Mouse (Mus musculus): ENCODE measurements around the gene Dlg1. TPM values are rescaled to one million over a fixed set of nuclear protein-coding genes. Genes with fewer than 3 reads are reported as not detected.
A peak's percentile ranks its signal among the peaks of the same experiment; 100 is the strongest.

The Dlg1 gene
- polyA plus RNA-seq, 1 experiment = 24.6 TPM

DNA sequence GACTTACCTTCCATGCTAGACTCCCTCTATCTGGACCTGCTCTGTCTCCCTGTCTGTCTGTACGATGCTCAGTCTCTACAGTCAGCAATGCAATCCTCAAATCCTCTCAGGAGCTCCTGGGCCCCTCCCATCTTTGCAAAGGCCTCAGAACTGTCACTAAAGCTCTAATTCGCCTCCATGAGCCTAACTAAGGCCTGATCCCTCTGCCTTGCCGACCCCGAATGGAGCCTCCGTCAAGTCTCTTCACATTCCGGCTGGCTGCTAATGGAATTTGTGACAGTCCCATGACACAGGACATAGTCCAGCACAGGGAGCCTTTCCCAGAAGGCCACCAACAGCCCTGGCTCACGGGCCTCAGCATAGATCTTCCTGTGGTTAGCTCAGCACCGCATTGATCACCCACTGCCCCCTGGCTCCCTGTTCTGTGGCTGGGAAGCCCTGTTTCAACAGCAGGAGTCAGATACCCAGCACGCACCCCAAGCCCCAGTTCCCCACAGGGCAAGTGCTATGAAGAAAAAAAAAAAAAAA is 219.2 kb downstream of the Dlg1 start:
- 81% methylated on average over 9 of the region's 9 CpGs for WGBS
- H3K36me3 ChIP-seq (ENCODE audit: control insufficient read depth, insufficient read depth, low read length) = no peaks in the 10 kb centered on the region
- no peaks in the 10 kb centered on the region for H3K4me1 ChIP-seq (ENCODE audit: control insufficient read depth, insufficient read depth, low read length)
- TF ChIP-seq POLR2A (IDR thresholded peaks at IDR 0.05; ENCODE audit: low read depth, low read length) (no peak), CTCF (conservative IDR thresholded peaks at IDR 0.05; ENCODE audit: insufficient read depth, insufficient read length, low read depth, low read length) (no peak)
- no peak overlapping the region for H3K4me3 ChIP-seq (ENCODE audit: insufficient read depth, low read depth, low read length)
- H3K27me3 ChIP-seq (replicated peaks; ENCODE audit: control insufficient read depth, insufficient read depth, low read length) = no peaks in the 10 kb centered on the region
- H3K27ac ChIP-seq (ENCODE audit: insufficient read depth, low read depth, low read length) = no peak overlapping the region
- DNase-seq = peak; percentile 17

DNA sequence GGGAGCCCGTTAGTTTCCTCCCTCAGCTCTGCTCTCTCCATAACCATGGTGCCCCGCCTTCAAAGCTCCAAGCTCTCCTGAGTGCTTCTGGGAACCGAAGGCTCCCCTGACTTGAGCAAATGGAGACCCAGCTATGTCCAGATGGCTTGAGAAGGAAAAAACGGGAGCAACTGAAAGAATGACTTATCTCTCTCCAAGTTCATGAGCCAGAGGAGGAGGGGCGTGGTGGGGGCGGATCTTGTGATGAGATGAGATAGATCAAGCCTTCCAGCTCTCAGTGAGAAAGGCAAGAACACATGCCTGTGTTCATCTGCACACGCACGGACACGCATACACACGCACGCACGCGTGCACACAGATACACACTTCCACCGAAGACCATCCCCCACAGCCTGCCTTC is 220.1 kb downstream of the Dlg1 start:
- no peak overlapping the region for H3K27ac ChIP-seq (ENCODE audit: insufficient read depth, low read depth, low read length)
- H3K4me1 ChIP-seq (ENCODE audit: control insufficient read depth, insufficient read depth, low read length) = no peaks in the 10 kb centered on the region
- H3K27me3 ChIP-seq (replicated peaks; ENCODE audit: control insufficient read depth, insufficient read depth, low read length) = no peaks in the 10 kb centered on the region
- no peak overlapping the region for H3K4me3 ChIP-seq (ENCODE audit: insufficient read depth, low read depth, low read length)
- TF ChIP-seq CTCF (conservative IDR thresholded peaks at IDR 0.05; ENCODE audit: insufficient read depth, insufficient read length, low read depth, low read length) = no peak
- no peak for TF ChIP-seq POLR2A (IDR thresholded peaks at IDR 0.05; ENCODE audit: low read depth, low read length)
- H3K36me3 ChIP-seq (ENCODE audit: control insufficient read depth, insufficient read depth, low read length) = no peaks in the 10 kb centered on the region
- DNase-seq = no peak
- 68% methylated on average over 14 of the region's 14 CpGs for WGBS

DNA sequence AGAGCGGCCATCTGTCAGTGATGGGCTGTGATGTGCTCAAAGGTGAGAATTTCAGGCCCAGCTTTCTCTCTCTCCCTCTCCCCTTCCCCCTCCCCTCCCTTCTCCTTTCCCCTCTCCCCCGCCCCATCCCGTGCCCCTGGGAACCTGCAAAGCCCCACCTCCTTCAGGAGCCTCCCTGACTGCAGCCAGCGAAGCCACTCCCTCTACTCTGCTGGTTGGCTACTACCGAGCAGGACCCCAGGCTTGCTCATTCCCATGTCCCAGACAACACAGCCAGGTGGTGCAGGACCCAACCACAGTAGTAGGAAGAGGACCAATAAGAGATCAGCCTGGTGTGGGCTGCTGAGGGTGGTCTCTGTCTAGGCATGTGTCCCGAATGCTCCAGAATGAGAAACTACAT is 220.7 kb downstream of the Dlg1 start:
- Histone ChIP-seq H3K4me3 (ENCODE audit: insufficient read depth, low read depth, low read length) (no peak overlapping the region), H3K27me3 (replicated peaks; ENCODE audit: control insufficient read depth, insufficient read depth, low read length) (no peaks in the 10 kb centered on the region), H3K4me1 (ENCODE audit: control insufficient read depth, insufficient read depth, low read length) (no peaks in the 10 kb centered on the region), H3K36me3 (ENCODE audit: control insufficient read depth, insufficient read depth, low read length) (no peaks in the 10 kb centered on the region), H3K27ac (ENCODE audit: insufficient read depth, low read depth, low read length) (no peak overlapping the region)
- DNase-seq = no peak
- WGBS = 31% methylated on average over 6 of the region's 6 CpGs
- TF ChIP-seq POLR2A (IDR thresholded peaks at IDR 0.05; ENCODE audit: low read depth, low read length) (no peak), CTCF (conservative IDR thresholded peaks at IDR 0.05; ENCODE audit: insufficient read depth, insufficient read length, low read depth, low read length) (no peak)

DNA sequence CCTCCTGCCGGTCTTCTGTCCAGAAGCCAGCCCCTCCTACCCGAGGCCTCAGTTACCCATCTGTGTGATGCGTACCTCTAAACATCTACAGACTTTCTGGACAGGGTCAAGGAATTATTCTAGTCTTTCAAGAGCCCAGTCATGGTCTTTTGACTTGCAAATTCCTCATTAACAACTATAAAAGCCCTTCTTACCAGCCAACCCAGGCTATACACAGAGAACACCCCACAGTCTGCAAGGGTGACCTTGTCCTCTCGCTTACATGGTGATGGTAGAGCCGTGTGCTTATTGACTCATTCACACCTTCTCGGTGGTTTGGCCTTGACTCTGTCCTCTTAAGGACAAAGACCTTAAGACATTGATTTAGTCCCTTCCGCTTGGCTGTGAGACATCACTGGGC is 227.7 kb downstream of the Dlg1 start:
- WGBS = 80% methylated on average over 7 of the region's 7 CpGs
- no peaks in the 10 kb centered on the region for H3K27me3 ChIP-seq (replicated peaks; ENCODE audit: control insufficient read depth, insufficient read depth, low read length)
- H3K27ac ChIP-seq (ENCODE audit: insufficient read depth, low read depth, low read length) = no peak overlapping the region
- no peaks in the 10 kb centered on the region for H3K36me3 ChIP-seq (ENCODE audit: control insufficient read depth, insufficient read depth, low read length)
- H3K4me1 ChIP-seq (ENCODE audit: control insufficient read depth, insufficient read depth, low read length) = no peaks in the 10 kb centered on the region
- TF ChIP-seq POLR2A (IDR thresholded peaks at IDR 0.05; ENCODE audit: low read depth, low read length) = no peak
- TF ChIP-seq CTCF (conservative IDR thresholded peaks at IDR 0.05; ENCODE audit: insufficient read depth, insufficient read length, low read depth, low read length) = no peak
- DNase-seq = no peak
- no peak overlapping the region for H3K4me3 ChIP-seq (ENCODE audit: insufficient read depth, low read depth, low read length)

DNA sequence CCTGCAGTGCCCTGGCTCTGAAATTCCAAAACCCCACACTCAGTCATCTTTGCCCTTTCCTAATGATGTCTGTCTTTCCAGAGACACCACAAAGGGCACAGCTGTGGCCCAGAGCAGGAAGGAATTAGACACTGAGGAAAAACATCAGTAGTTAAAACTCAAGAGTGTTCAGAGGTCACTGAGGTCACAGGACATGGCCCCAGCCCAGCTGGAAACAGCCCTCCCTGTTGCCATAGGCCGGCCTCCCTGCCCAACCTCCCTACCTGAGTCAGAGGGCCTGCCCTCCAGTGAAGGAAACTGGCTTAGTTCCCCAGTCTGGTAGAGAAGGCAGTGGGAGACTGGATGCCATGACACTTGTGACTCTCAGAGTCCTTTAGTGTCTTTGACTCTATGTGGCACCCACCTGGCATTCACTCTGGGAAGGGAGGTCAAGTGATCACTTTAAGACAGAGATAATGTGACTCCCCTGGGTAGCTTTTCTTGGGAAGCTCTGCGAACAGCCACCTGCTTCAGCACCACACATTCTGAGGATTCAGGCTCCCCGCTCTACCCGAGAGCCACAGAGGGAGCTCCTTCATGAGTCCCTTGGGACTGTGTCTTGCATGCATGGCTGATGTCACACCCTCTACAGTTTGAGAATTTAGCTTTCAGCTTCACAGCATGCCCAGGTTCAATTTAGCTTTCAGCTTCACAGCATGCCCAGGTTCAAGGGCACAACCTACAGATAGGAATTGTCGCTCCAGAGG is 230.3 kb downstream of the Dlg1 start:
- Histone ChIP-seq H3K4me1 (ENCODE audit: control insufficient read depth, insufficient read depth, low read length) (no peaks in the 10 kb centered on the region), H3K27ac (ENCODE audit: insufficient read depth, low read depth, low read length) (no peak overlapping the region), H3K36me3 (ENCODE audit: control insufficient read depth, insufficient read depth, low read length) (no peaks in the 10 kb centered on the region), H3K27me3 (replicated peaks; ENCODE audit: control insufficient read depth, insufficient read depth, low read length) (no peaks in the 10 kb centered on the region), H3K4me3 (ENCODE audit: insufficient read depth, low read depth, low read length) (no peak overlapping the region)
- WGBS = 79% methylated on average over 5 of the region's 5 CpGs
- no peak for TF ChIP-seq CTCF (conservative IDR thresholded peaks at IDR 0.05; ENCODE audit: insufficient read depth, insufficient read length, low read depth, low read length)
- TF ChIP-seq POLR2A (IDR thresholded peaks at IDR 0.05; ENCODE audit: low read depth, low read length) = no peak
- DNase-seq = no peak

DNA sequence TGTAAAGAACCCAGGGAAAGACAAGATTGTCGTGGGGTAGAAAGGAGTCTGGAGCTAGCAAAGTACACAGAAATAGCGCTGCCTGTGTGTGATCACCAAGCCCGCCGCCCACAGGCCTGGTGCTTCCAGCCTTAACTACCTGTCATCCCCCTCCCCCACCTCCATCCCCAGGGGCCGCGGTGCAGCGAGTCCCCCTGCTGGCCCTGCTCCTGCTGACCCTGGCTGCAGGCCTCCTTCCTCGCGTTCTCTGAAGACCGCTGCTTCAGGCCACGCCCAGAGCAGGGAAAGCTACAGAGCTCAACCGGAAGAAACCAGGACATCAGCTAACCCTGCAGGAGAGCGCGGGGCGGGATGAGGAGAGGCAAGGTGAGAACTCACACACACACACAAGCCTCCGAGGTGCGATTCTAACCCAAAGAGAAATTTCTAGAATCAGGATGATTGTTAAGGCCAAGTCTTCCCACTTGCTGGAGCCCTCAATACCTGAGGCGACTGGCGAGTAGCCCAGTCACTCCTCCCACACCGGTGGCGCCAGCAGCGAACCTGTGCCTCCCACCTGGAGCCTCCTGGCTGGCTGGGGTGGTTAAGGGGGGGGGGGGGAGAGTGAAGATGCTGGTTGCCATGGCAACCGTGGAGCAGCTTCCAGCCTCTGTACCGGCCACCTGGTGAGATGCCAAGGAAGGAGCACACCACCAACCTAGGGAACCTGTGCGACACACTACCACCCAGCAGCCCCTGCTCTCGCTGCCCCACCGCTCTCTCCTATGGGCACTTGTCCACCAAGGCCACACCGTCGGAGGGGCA is 233.9 kb downstream of the Dlg1 start:
- no peaks in the 10 kb centered on the region for H3K27me3 ChIP-seq (replicated peaks; ENCODE audit: control insufficient read depth, insufficient read depth, low read length)
- no peak overlapping the region for H3K27ac ChIP-seq (ENCODE audit: insufficient read depth, low read depth, low read length)
- no peaks in the 10 kb centered on the region for H3K4me1 ChIP-seq (ENCODE audit: control insufficient read depth, insufficient read depth, low read length)
- 19% methylated on average over 29 of the region's 29 CpGs for WGBS
- no peaks in the 10 kb centered on the region for H3K36me3 ChIP-seq (ENCODE audit: control insufficient read depth, insufficient read depth, low read length)
- TF ChIP-seq POLR2A (IDR thresholded peaks at IDR 0.05; ENCODE audit: low read depth, low read length) (no peak), CTCF (conservative IDR thresholded peaks at IDR 0.05; ENCODE audit: insufficient read depth, insufficient read length, low read depth, low read length) (no peak)
- H3K4me3 ChIP-seq (ENCODE audit: insufficient read depth, low read depth, low read length) = no peak overlapping the region
- DNase-seq = peak; percentile 25
